Mouse (Mus musculus): ENCODE data around the gene Zfp207. TPM values are rescaled to one million over a fixed set of nuclear protein-coding genes. Genes with fewer than 3 reads are reported as not detected.
A peak's percentile ranks its signal among the peaks of the same experiment; 100 is the strongest.
"Not testable (repeated sequence)": the region's sequence is repeated elsewhere in the genome, so short reads cannot be mapped to it uniquely, and the experiment has no call there.

Zfp207 gene
- polyA plus RNA-seq, 1 experiment from 2014 or later, result 163 TPM

GRCm38 (mm10) chr11:80376651-80377050 is 6.4 kb upstream of the Zfp207 start:
- H3K4me1 ChIP-seq (ENCODE audit: control insufficient read depth in 2 of 2, insufficient read depth in 2 of 2, low read length in 2 of 2), result peaks cover 0 to 7% of the 10 kb centered on the region in 2 experiments; a peak in 1 of 4 replicates
- no peak overlapping the region; the same call in 1 of the 2 replicates for H3K9ac ChIP-seq (ENCODE audit: low read length)
- 67% methylated on average over 4 of the region's 4 CpGs for WGBS
- ATAC-seq (ENCODE audit: insufficient number of reproducible peaks, insufficient read depth, low FRiP score, low read depth), result no peak
- no peak overlapping the region for H3K27ac ChIP-seq (replicated peaks in 1 of 2; ENCODE audit: control insufficient read depth in 1 of 2, insufficient read depth in 1 of 2, low read depth in 2 of 2, low read length in 2 of 2)
- H3K36me3 ChIP-seq (ENCODE audit: control insufficient read depth, insufficient read depth, low read length), result peaks cover 29% of the 10 kb centered on the region
- no peak overlapping the region for H3K4me2 ChIP-seq (ENCODE audit: low read length)
- H3K27me3 ChIP-seq (ENCODE audit: control insufficient read depth, insufficient read depth, low read length), result no peaks in the 10 kb centered on the region
- no peaks in the 10 kb centered on the region for H3K9me3 ChIP-seq (ENCODE audit: control insufficient read depth, low read length)
- H3K4me3 ChIP-seq (ENCODE audit: control insufficient read depth in 1 of 2, insufficient read depth in 1 of 2, low read depth in 1 of 2, low read length in 2 of 2), result no peak overlapping the region

- Histone ChIP-seq H3K27ac (replicated peaks in 1 of 2; ENCODE audit: control insufficient read depth in 1 of 2, insufficient read depth in 1 of 2, low read depth in 2 of 2, low read length in 2 of 2) (peak within 1 kb of the TSS; percentile 75 to 81; a peak in 2 of 4 replicates), H3K4me1 (ENCODE audit: control insufficient read depth in 2 of 2, insufficient read depth in 2 of 2, low read length in 2 of 2) (peaks cover 0 to 14% of the 10 kb centered on the region in 2 experiments; a peak in 2 of 4 replicates), H3K9ac (ENCODE audit: low read length) (peak within 1 kb of the TSS; percentile 96), H3K9me3 (ENCODE audit: control insufficient read depth, low read length) (no peaks in the 10 kb centered on the region), H3K27me3 (ENCODE audit: control insufficient read depth, insufficient read depth, low read length) (no peaks in the 10 kb centered on the region), H3K4me2 (ENCODE audit: low read length) (peak within 1 kb of the TSS; percentile 80), H3K4me3 (ENCODE audit: control insufficient read depth in 1 of 2, insufficient read depth in 1 of 2, low read depth in 1 of 2, low read length in 2 of 2) (peak within 1 kb of the TSS; percentile 80 to 85), H3K36me3 (ENCODE audit: control insufficient read depth, insufficient read depth, low read length) (peaks cover 19% of the 10 kb centered on the region)
- peak; percentile 74 for ATAC-seq (ENCODE audit: insufficient number of reproducible peaks, insufficient read depth, low FRiP score, low read depth)
- 2% methylated on average over 43 of the region's 43 CpGs for WGBS
Observed at GRCm38 (mm10) chr11:80377712-80378451, 5.2 kb upstream of the Zfp207 start, which contains the start of gene 5730455P16Rik. 5730455P16Rik (minus strand) TSS chr11:80378034.

GRCm38 (mm10) chr11:80378452-80379068 is 4.5 kb upstream of the Zfp207 start:
- WGBS, result 54% methylated on average over 2 of the region's 2 CpGs
- peak overlapping the region; percentile 80 for H3K4me2 ChIP-seq (ENCODE audit: low read length)
- H3K4me1 ChIP-seq (ENCODE audit: control insufficient read depth in 2 of 2, insufficient read depth in 2 of 2, low read length in 2 of 2), result peaks cover 0 to 14% of the 10 kb centered on the region in 2 experiments; a peak in 2 of 4 replicates
- peak overlapping the region in 1 of 2 experiments; percentile 85; a peak in 2 of 4 replicates for H3K4me3 ChIP-seq (ENCODE audit: control insufficient read depth in 1 of 2, insufficient read depth in 1 of 2, low read depth in 1 of 2, low read length in 2 of 2)
- peaks cover 13% of the 10 kb centered on the region for H3K36me3 ChIP-seq (ENCODE audit: control insufficient read depth, insufficient read depth, low read length)
- H3K9ac ChIP-seq (ENCODE audit: low read length), result peak overlapping the region; percentile 96
- not testable (repeated sequence) for ATAC-seq (ENCODE audit: insufficient number of reproducible peaks, insufficient read depth, low FRiP score, low read depth); H3K9me3 ChIP-seq (ENCODE audit: control insufficient read depth, low read length); H3K27me3 ChIP-seq (ENCODE audit: control insufficient read depth, insufficient read depth, low read length)
- peak overlapping the region in 1 of 2 experiments; percentile 75; a peak in 1 of 4 replicates for H3K27ac ChIP-seq (replicated peaks in 1 of 2; ENCODE audit: control insufficient read depth in 1 of 2, insufficient read depth in 1 of 2, low read depth in 2 of 2, low read length in 2 of 2)

GRCm38 (mm10) chr11:80379184-80379583 is 3.9 kb upstream of the Zfp207 start:
- not testable (repeated sequence) for H3K27ac ChIP-seq (replicated peaks in 1 of 2; ENCODE audit: control insufficient read depth in 1 of 2, insufficient read depth in 1 of 2, low read depth in 2 of 2, low read length in 2 of 2); H3K36me3 ChIP-seq (ENCODE audit: control insufficient read depth, insufficient read depth, low read length); H3K9me3 ChIP-seq (ENCODE audit: control insufficient read depth, low read length); H3K27me3 ChIP-seq (ENCODE audit: control insufficient read depth, insufficient read depth, low read length); H3K9ac ChIP-seq (ENCODE audit: low read length); H3K4me3 ChIP-seq (ENCODE audit: control insufficient read depth in 1 of 2, insufficient read depth in 1 of 2, low read depth in 1 of 2, low read length in 2 of 2); H3K4me2 ChIP-seq (ENCODE audit: low read length); ATAC-seq (ENCODE audit: insufficient number of reproducible peaks, insufficient read depth, low FRiP score, low read depth)
- WGBS, result 94% methylated on average over 7 of the region's 7 CpGs
- peaks cover 0 to 14% of the 10 kb centered on the region in 2 experiments; a peak in 2 of 4 replicates for H3K4me1 ChIP-seq (ENCODE audit: control insufficient read depth in 2 of 2, insufficient read depth in 2 of 2, low read length in 2 of 2)

- H3K9me3 ChIP-seq (ENCODE audit: control insufficient read depth, low read length), result no peaks in the 10 kb centered on the region
- H3K4me1 ChIP-seq (ENCODE audit: control insufficient read depth in 2 of 2, insufficient read depth in 2 of 2, low read length in 2 of 2), result peaks cover 0 to 30% of the 10 kb centered on the region in 2 experiments; a peak in 3 of 4 replicates
- H3K36me3 ChIP-seq (ENCODE audit: control insufficient read depth, insufficient read depth, low read length), result peaks cover 22% of the 10 kb centered on the region
- WGBS, result 4% methylated on average over 12 of the region's 12 CpGs
- peak overlapping the region; percentile 80 for H3K4me2 ChIP-seq (ENCODE audit: low read length)
- H3K27me3 ChIP-seq (ENCODE audit: control insufficient read depth, insufficient read depth, low read length), result no peaks in the 10 kb centered on the region
- H3K4me3 ChIP-seq (ENCODE audit: control insufficient read depth in 1 of 2, insufficient read depth in 1 of 2, low read depth in 1 of 2, low read length in 2 of 2), result peak overlapping the region; percentile 91 to 97
- peak overlapping the region; percentile 85 to 95 for H3K27ac ChIP-seq (replicated peaks in 1 of 2; ENCODE audit: control insufficient read depth in 1 of 2, insufficient read depth in 1 of 2, low read depth in 2 of 2, low read length in 2 of 2)
- ATAC-seq (ENCODE audit: insufficient number of reproducible peaks, insufficient read depth, low FRiP score, low read depth), result no peak
- H3K9ac ChIP-seq (ENCODE audit: low read length), result peak overlapping the region; percentile 100
Observed at GRCm38 (mm10) chr11:80382626-80383018, 457 bp upstream of the Zfp207 start.

GRCm38 (mm10) chr11:80383626-80384046 is 557 bp downstream of the Zfp207 start:
- peaks cover 33% of the 10 kb centered on the region for H3K36me3 ChIP-seq (ENCODE audit: control insufficient read depth, insufficient read depth, low read length)
- H3K9ac ChIP-seq (ENCODE audit: low read length), result peak overlapping the region; percentile 100
- H3K9me3 ChIP-seq (ENCODE audit: control insufficient read depth, low read length), result no peaks in the 10 kb centered on the region
- ATAC-seq (ENCODE audit: insufficient number of reproducible peaks, insufficient read depth, low FRiP score, low read depth), result no peak
- no peaks in the 10 kb centered on the region for H3K27me3 ChIP-seq (ENCODE audit: control insufficient read depth, insufficient read depth, low read length)
- H3K4me2 ChIP-seq (ENCODE audit: low read length), result peak overlapping the region; percentile 85
- H3K27ac ChIP-seq (replicated peaks in 1 of 2; ENCODE audit: control insufficient read depth in 1 of 2, insufficient read depth in 1 of 2, low read depth in 2 of 2, low read length in 2 of 2), result peak overlapping the region; percentile 93 to 95
- H3K4me3 ChIP-seq (ENCODE audit: control insufficient read depth in 1 of 2, insufficient read depth in 1 of 2, low read depth in 1 of 2, low read length in 2 of 2), result peak overlapping the region; percentile 91 to 97
- peaks cover 0 to 30% of the 10 kb centered on the region in 2 experiments; a peak in 3 of 4 replicates for H3K4me1 ChIP-seq (ENCODE audit: control insufficient read depth in 2 of 2, insufficient read depth in 2 of 2, low read length in 2 of 2)
- WGBS, result under 1% methylated on average over 20 of the region's 20 CpGs

GRCm38 (mm10) chr11:80384461-80384860 is 1.4 kb downstream of the Zfp207 start:
- Histone ChIP-seq H3K27ac (replicated peaks in 1 of 2; ENCODE audit: control insufficient read depth in 1 of 2, insufficient read depth in 1 of 2, low read depth in 2 of 2, low read length in 2 of 2) (no peak overlapping the region; a peak in 1 of 4 replicates), H3K4me2 (ENCODE audit: low read length) (peak overlapping the region; percentile 85), H3K9ac (ENCODE audit: low read length) (peak overlapping the region; percentile 100), H3K9me3 (ENCODE audit: control insufficient read depth, low read length) (no peaks in the 10 kb centered on the region), H3K4me1 (ENCODE audit: control insufficient read depth in 2 of 2, insufficient read depth in 2 of 2, low read length in 2 of 2) (peaks cover 0 to 30% of the 10 kb centered on the region in 2 experiments; a peak in 3 of 4 replicates), H3K4me3 (ENCODE audit: control insufficient read depth in 1 of 2, insufficient read depth in 1 of 2, low read depth in 1 of 2, low read length in 2 of 2) (peak overlapping the region; percentile 61 to 97), H3K27me3 (ENCODE audit: control insufficient read depth, insufficient read depth, low read length) (no peaks in the 10 kb centered on the region), H3K36me3 (ENCODE audit: control insufficient read depth, insufficient read depth, low read length) (peaks cover 41% of the 10 kb centered on the region)
- no peak for ATAC-seq (ENCODE audit: insufficient number of reproducible peaks, insufficient read depth, low FRiP score, low read depth)

All from heart, embryonic 14.5 days (tissue).